Mouse (Mus musculus) ES-E14 (cell line): ENCODE data around the gene Srgap2.

ENCODE experiments used
- HCFC1 ChIP-seq: IDR thresholded peaks from 2 replicates; pipeline ENCODE4 v1.6.1; 2012; ENCODE audit warnings: low read length, inconsistent platforms, borderline replicate concordance; ENCODE audit not compliant: insufficient read depth
- MAFK ChIP-seq: IDR thresholded peaks from 2 replicates; pipeline ENCODE4 v1.6.1; 2014; ENCODE audit warnings: mild to moderate bottlenecking, low read depth, low read length, inconsistent platforms; ENCODE audit not compliant: insufficient read depth
- ZC3H11A ChIP-seq: IDR thresholded peaks from 2 replicates; pipeline ENCODE4 v1.6.1; 2012; ENCODE audit warnings: low read depth, mild to moderate bottlenecking, inconsistent platforms, low read length, borderline replicate concordance

GRCm38 (mm10) chr1:131257288-131257687 lies 269.9 kb downstream of the Srgap2 start:
- no peak for TF ChIP-seq ZC3H11A
- TF ChIP-seq MAFK = no peak
- no peak for TF ChIP-seq HCFC1
